Mouse (Mus musculus): ENCODE data around the gene Prl6a1.

Gene Prl6a1

GRCm38 (mm10) chr13:27312334-27313225 lies at the start of gene Prl6a1:
Gene Prl6a1, plus strand, starts transcription at chr13:27312627.
- no peak for DNase-seq

- DNase-seq, result no peak
These were observed 22.6 kb downstream of the Prl6a1 start for GRCm38 (mm10) chr13:27334989-27335388.

GRCm38 (mm10) chr13:27342733-27343275 lies 30.4 kb downstream of the Prl6a1 start:
- no peak for DNase-seq

- DNase-seq, result no peak
These were observed 32.9 kb downstream of the Prl6a1 start, which contains the start of gene Prl8a2 for GRCm38 (mm10) chr13:27345373-27345772. Gene Prl8a2, plus strand, starts transcription at chr13:27345673.

Data from right cerebral cortex, adult 18-20 months (tissue).